Mouse (Mus musculus): ENCODE measurements around the gene Mpl. TPM values are rescaled to one million over a fixed set of nuclear protein-coding genes. Genes with fewer than 3 reads are reported as not detected.

Gene Mpl
- polyA plus RNA-seq, 1 experiment = 425 TPM

- Histone ChIP-seq H3K4me1 (peaks cover 52% of the 10 kb centered on the region), H3K4me3 (replicated peaks) (peak overlapping the region; percentile 33), H3K9me3 (no peaks in the 10 kb centered on the region), H3K36me3 (replicated peaks; ENCODE audit: low read length) (peaks cover 83% of the 10 kb centered on the region), H3K27me3 (replicated peaks) (no peaks in the 10 kb centered on the region)
- TF ChIP-seq GATA1 (IDR thresholded peaks at IDR 0.05; ENCODE audit: borderline replicate concordance, low read length) (no peak), FLI1 (IDR thresholded peaks at IDR 0.05; ENCODE audit: low read length) (no peak)
These were observed 43.8 kb downstream of the Mpl start for GRCm38 (mm10) chr4:118413553-118413952.

- Histone ChIP-seq H3K4me3 (replicated peaks) (no peak overlapping the region), H3K36me3 (replicated peaks; ENCODE audit: low read length) (peaks cover 66% of the 10 kb centered on the region)
- TF ChIP-seq GATA1 (IDR thresholded peaks at IDR 0.05; ENCODE audit: borderline replicate concordance, low read length) = no peak
- no peak for TF ChIP-seq FLI1 (IDR thresholded peaks at IDR 0.05; ENCODE audit: low read length)
These were observed 46.4 kb downstream of the Mpl start for GRCm38 (mm10) chr4:118410871-118411270.

GRCm38 (mm10) chr4:118409142-118409900 lies 48.0 kb downstream of the Mpl start, which contains the start of the genes Szt2 and Med8:
Szt2 (minus strand) TSS chr4:118409273.
Med8 (plus strand) TSS chr4:118409337.
- peaks cover 61% of the 10 kb centered on the region for H3K36me3 ChIP-seq (replicated peaks; ENCODE audit: low read length)
- TF ChIP-seq GATA1 (IDR thresholded peaks at IDR 0.05; ENCODE audit: borderline replicate concordance, low read length) (no peak), FLI1 (IDR thresholded peaks at IDR 0.05; ENCODE audit: low read length) (peak; percentile 89; the same call in 1 of the 2 replicates)
- H3K9me3 ChIP-seq = no peaks in the 10 kb centered on the region
- no peaks in the 10 kb centered on the region for H3K27me3 ChIP-seq (replicated peaks)
- H3K4me1 ChIP-seq = peaks cover 38% of the 10 kb centered on the region
- H3K4me3 ChIP-seq (replicated peaks) = peak within 1 kb of the TSS; percentile 97

More at GRCm38 (mm10) chr4:118410871-118411270, 46.4 kb downstream of the Mpl start:
- Histone ChIP-seq H3K27me3 (replicated peaks) (no peaks in the 10 kb centered on the region), H3K9me3 (no peaks in the 10 kb centered on the region), H3K4me1 (peaks cover 45% of the 10 kb centered on the region)

GRCm38 (mm10) chr4:118402701-118403100 lies 54.6 kb downstream of the Mpl start:
- Histone ChIP-seq H3K27me3 (replicated peaks) (no peaks in the 10 kb centered on the region), H3K36me3 (replicated peaks; ENCODE audit: low read length) (peaks cover 78% of the 10 kb centered on the region), H3K4me3 (replicated peaks) (no peak overlapping the region), H3K4me1 (peaks cover 11% of the 10 kb centered on the region), H3K9me3 (no peaks in the 10 kb centered on the region)
- no peak for TF ChIP-seq GATA1 (IDR thresholded peaks at IDR 0.05; ENCODE audit: borderline replicate concordance, low read length)
- no peak for TF ChIP-seq FLI1 (IDR thresholded peaks at IDR 0.05; ENCODE audit: low read length)

DNA sequence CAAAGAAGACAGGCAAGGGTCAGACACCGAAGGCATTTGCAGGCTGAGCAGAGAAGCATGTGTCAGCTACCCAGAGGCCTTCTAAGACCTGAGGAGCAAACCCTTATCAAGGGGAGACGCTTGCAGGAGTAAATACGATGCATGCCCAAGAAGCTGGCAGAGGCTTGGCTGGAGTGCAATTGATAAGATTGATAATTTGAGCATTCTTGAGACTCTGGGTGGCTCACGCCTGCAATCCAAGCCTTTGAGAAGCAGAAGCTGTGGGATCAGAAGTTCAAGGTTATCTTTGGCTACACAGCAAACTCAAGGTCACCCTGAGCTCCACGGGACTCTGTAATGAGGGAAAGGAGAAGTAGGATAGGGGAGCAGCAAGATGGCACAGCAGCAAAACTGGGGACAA lies 55.4 kb downstream of the Mpl start:
- Histone ChIP-seq H3K27me3 (replicated peaks) (no peaks in the 10 kb centered on the region), H3K4me3 (replicated peaks) (no peak overlapping the region), H3K36me3 (replicated peaks; ENCODE audit: low read length) (peaks cover 83% of the 10 kb centered on the region), H3K9me3 (no peaks in the 10 kb centered on the region), H3K4me1 (peaks cover 4% of the 10 kb centered on the region; the same call in 1 of the 2 replicates)
- TF ChIP-seq GATA1 (IDR thresholded peaks at IDR 0.05; ENCODE audit: borderline replicate concordance, low read length) = no peak
- no peak for TF ChIP-seq FLI1 (IDR thresholded peaks at IDR 0.05; ENCODE audit: low read length)

- Histone ChIP-seq H3K4me1 (peaks cover 2% of the 10 kb centered on the region; the same call in 1 of the 2 replicates), H3K36me3 (replicated peaks; ENCODE audit: low read length) (peaks cover 86% of the 10 kb centered on the region)
These were observed 55.9 kb downstream of the Mpl start for GRCm38 (mm10) chr4:118401421-118401820.

GRCm38 (mm10) chr4:118398400-118398799 lies 58.9 kb downstream of the Mpl start:
- Histone ChIP-seq H3K4me3 (replicated peaks) (no peak overlapping the region), H3K4me1 (peaks cover 7% of the 10 kb centered on the region), H3K36me3 (replicated peaks; ENCODE audit: low read length) (peaks cover 99% of the 10 kb centered on the region), H3K9me3 (no peaks in the 10 kb centered on the region), H3K27me3 (replicated peaks) (no peaks in the 10 kb centered on the region)
- TF ChIP-seq GATA1 (IDR thresholded peaks at IDR 0.05; ENCODE audit: borderline replicate concordance, low read length) (no peak), FLI1 (IDR thresholded peaks at IDR 0.05; ENCODE audit: low read length) (no peak)

More at GRCm38 (mm10) chr4:118401421-118401820, 55.9 kb downstream of the Mpl start:
- no peaks in the 10 kb centered on the region for H3K9me3 ChIP-seq
- no peak for TF ChIP-seq GATA1 (IDR thresholded peaks at IDR 0.05; ENCODE audit: borderline replicate concordance, low read length)
- no peak for TF ChIP-seq FLI1 (IDR thresholded peaks at IDR 0.05; ENCODE audit: low read length)
- H3K27me3 ChIP-seq (replicated peaks) = no peaks in the 10 kb centered on the region
- no peak overlapping the region for H3K4me3 ChIP-seq (replicated peaks)

GRCm38 (mm10) chr4:118396433-118396832 lies 60.9 kb downstream of the Mpl start:
- Histone ChIP-seq H3K9me3 (no peaks in the 10 kb centered on the region), H3K27me3 (replicated peaks) (no peaks in the 10 kb centered on the region), H3K4me1 (peaks cover 7% of the 10 kb centered on the region), H3K36me3 (replicated peaks; ENCODE audit: low read length) (peaks cover 99% of the 10 kb centered on the region), H3K4me3 (replicated peaks) (no peak overlapping the region)
- TF ChIP-seq FLI1 (IDR thresholded peaks at IDR 0.05; ENCODE audit: low read length) (no peak), GATA1 (IDR thresholded peaks at IDR 0.05; ENCODE audit: borderline replicate concordance, low read length) (no peak)

- Histone ChIP-seq H3K9me3 (no peaks in the 10 kb centered on the region), H3K27me3 (replicated peaks) (no peaks in the 10 kb centered on the region), H3K36me3 (replicated peaks; ENCODE audit: low read length) (peaks cover 99% of the 10 kb centered on the region), H3K4me1 (peaks cover 7% of the 10 kb centered on the region), H3K4me3 (replicated peaks) (no peak overlapping the region)
- no peak for TF ChIP-seq FLI1 (IDR thresholded peaks at IDR 0.05; ENCODE audit: low read length)
- TF ChIP-seq GATA1 (IDR thresholded peaks at IDR 0.05; ENCODE audit: borderline replicate concordance, low read length) = no peak
These were observed 62.0 kb downstream of the Mpl start for GRCm38 (mm10) chr4:118395289-118395688.

- H3K36me3 ChIP-seq (replicated peaks; ENCODE audit: low read length) = peaks cover 99% of the 10 kb centered on the region
- peaks cover 7% of the 10 kb centered on the region for H3K4me1 ChIP-seq
- TF ChIP-seq FLI1 (IDR thresholded peaks at IDR 0.05; ENCODE audit: low read length) (no peak), GATA1 (IDR thresholded peaks at IDR 0.05; ENCODE audit: borderline replicate concordance, low read length) (no peak)
- H3K9me3 ChIP-seq = no peaks in the 10 kb centered on the region
- no peak overlapping the region for H3K4me3 ChIP-seq (replicated peaks)
- no peaks in the 10 kb centered on the region for H3K27me3 ChIP-seq (replicated peaks)
These were observed 62.8 kb downstream of the Mpl start for GRCm38 (mm10) chr4:118394505-118394904.

Other genes with a start within 250 kb of the Mpl start
- 0.41 and 1.1 TPM in 2 replicates for gene Ptprf, start 166.1 kb downstream of the Mpl start, polyA plus RNA-seq (2012; ENCODE audit: insufficient read depth, low replicate concordance)
- gene Szt2, start 48.2 kb downstream of the Mpl start, polyA plus RNA-seq (2012; ENCODE audit: insufficient read depth, low replicate concordance) = 23.1 and 33.1 TPM in 2 replicates
- 12.6 and 39.3 TPM in 2 replicates for gene Med8, start 48.2 kb downstream of the Mpl start, polyA plus RNA-seq (2012; ENCODE audit: insufficient read depth, low replicate concordance)
- 148 and 265 TPM in 2 replicates for gene Elovl1, start 29.4 kb downstream of the Mpl start, polyA plus RNA-seq (2012; ENCODE audit: insufficient read depth, low replicate concordance)
- 89.0 and 104 TPM in 2 replicates for gene Cdc20, start 20.2 kb downstream of the Mpl start, polyA plus RNA-seq (2012; ENCODE audit: insufficient read depth, low replicate concordance)
- gene Tie1, start 32.5 kb upstream of the Mpl start, polyA plus RNA-seq (2012; ENCODE audit: insufficient read depth, low replicate concordance) = 32.0 and 48.6 TPM in 2 replicates
- 64.9 and 160 TPM in 2 replicates for gene 2610528J11Rik, start 69.5 kb upstream of the Mpl start, polyA plus RNA-seq (2012; ENCODE audit: insufficient read depth, low replicate concordance)
- 0.22 TPM in 1 of 2 replicates, not detected in the other for gene Tmem125, start 86.5 kb upstream of the Mpl start, polyA plus RNA-seq (2012; ENCODE audit: insufficient read depth, low replicate concordance)
- gene Cfap57, start 163.3 kb upstream of the Mpl start, polyA plus RNA-seq (2012; ENCODE audit: insufficient read depth, low replicate concordance) = not detected in 2 replicates
- 1.1 and 21.0 TPM in 2 replicates for gene Ebna1bp2, start 163.3 kb upstream of the Mpl start, polyA plus RNA-seq (2012; ENCODE audit: insufficient read depth, low replicate concordance)
- gene Olfr62, start 201.4 kb upstream of the Mpl start, polyA plus RNA-seq (2012; ENCODE audit: insufficient read depth, low replicate concordance) = 0.08 TPM in 1 of 2 replicates, not detected in the other
- not detected in 2 replicates for gene Olfr1342, start 235.2 kb upstream of the Mpl start, polyA plus RNA-seq (2012; ENCODE audit: insufficient read depth, low replicate concordance)
- gene Olfr1341, start 246.0 kb upstream of the Mpl start, polyA plus RNA-seq (2012; ENCODE audit: insufficient read depth, low replicate concordance) = not detected in 2 replicates